Mouse (Mus musculus): ENCODE measurements around the gene Engase.

The Engase gene

GRCm38 (mm10) chr11:118486881-118487772 is 10.5 kb downstream of the Engase start:
- intact Hi-C loops (cut with DNase I), result no loop called here

GRCm38 (mm10) chr11:118488191-118488906 is 11.7 kb downstream of the Engase start:
- intact Hi-C loops (cut with DNase I), result no loop called here

- intact Hi-C loops (cut with DNase I), result no loop called here
Measured at GRCm38 (mm10) chr11:118488907-118489270, 12.3 kb downstream of the Engase start.

- intact Hi-C loops (cut with DNase I), result loop anchor here (2.0 kb wide), 1 partner anchor 46 kb away; no protein-coding TSS in a partner anchor
Measured at GRCm38 (mm10) chr11:118490566-118491218, 14.1 kb downstream of the Engase start.

GRCm38 (mm10) chr11:118491230-118491629 is 14.6 kb downstream of the Engase start:
- intact Hi-C loops (cut with DNase I), result loop anchor here (2.0 kb wide), 1 partner anchor 46 kb away; no protein-coding TSS in a partner anchor

- intact Hi-C loops (cut with DNase I), result no loop called here
Measured at GRCm38 (mm10) chr11:118493458-118493857, 16.8 kb downstream of the Engase start.

GRCm38 (mm10) chr11:118494001-118494737 is 17.5 kb downstream of the Engase start:
- intact Hi-C loops (cut with DNase I), result no loop called here

- intact Hi-C loops (cut with DNase I), result no loop called here
Measured at GRCm38 (mm10) chr11:118495065-118495464, 18.4 kb downstream of the Engase start.

GRCm38 (mm10) chr11:118496066-118496689 is 19.5 kb downstream of the Engase start:
- intact Hi-C loops (cut with DNase I), result no loop called here

- intact Hi-C loops (cut with DNase I), result no loop called here
Measured at GRCm38 (mm10) chr11:118502990-118503389, 26.4 kb downstream of the Engase start.

GRCm38 (mm10) chr11:118503418-118504179 is 27.0 kb downstream of the Engase start:
- intact Hi-C loops (cut with DNase I), result no loop called here

GRCm38 (mm10) chr11:118504180-118504454 is 27.5 kb downstream of the Engase start:
- intact Hi-C loops (cut with DNase I), result no loop called here

GRCm38 (mm10) chr11:118507095-118507494 is 30.5 kb downstream of the Engase start:
- intact Hi-C loops (cut with DNase I), result no loop called here

- intact Hi-C loops (cut with DNase I), result no loop called here
Measured at GRCm38 (mm10) chr11:118507904-118508303, 31.3 kb downstream of the Engase start.

GRCm38 (mm10) chr11:118508341-118508740 is 31.7 kb downstream of the Engase start:
- intact Hi-C loops (cut with DNase I), result no loop called here

- intact Hi-C loops (cut with DNase I), result no loop called here
Measured at GRCm38 (mm10) chr11:118511851-118512250, 35.2 kb downstream of the Engase start.

GRCm38 (mm10) chr11:118512257-118512910 is 35.8 kb downstream of the Engase start:
- intact Hi-C loops (cut with DNase I), result no loop called here

- intact Hi-C loops (cut with DNase I), result no loop called here
Measured at GRCm38 (mm10) chr11:118517924-118518323, 41.3 kb downstream of the Engase start.

GRCm38 (mm10) chr11:118518743-118519142 is 42.1 kb downstream of the Engase start:
- intact Hi-C loops (cut with DNase I), result no loop called here

- intact Hi-C loops (cut with DNase I), result no loop called here
Measured at GRCm38 (mm10) chr11:118520251-118520650, 43.6 kb downstream of the Engase start.

Measured in adrenal gland (tissue).